Mouse (Mus musculus) adrenal gland, adult 18-20 months (tissue): ENCODE measurements around the gene Prss27. TPM values are rescaled to one million over a fixed set of nuclear protein-coding genes. Genes with fewer than 3 reads are reported as not detected.
"Not testable (repeated sequence)": the region's sequence is repeated elsewhere in the genome, so short reads cannot be mapped to it uniquely, and the experiment has no call there.

Source experiments
- DNase-seq, 2 experiments: peaks; one replicate each; pipeline ENCODE4 v3.0.0; 2021 to 2022; ENCODE audit warnings: low spot score in 2 of 2
- total RNA-seq, 2 experiments: library from RNA; stranded (reverse); gene quantifications; 1 replicate in 1 of 2; 2 replicates in 1 of 2; pipeline ENCODE4 v1.2.3; 2021

Prss27 gene
- total RNA-seq, 2 experiments from 2014 or later = 0.23 to 1.3 TPM

- DNase-seq = no peak
These were observed 8.5 kb upstream of the Prss27 start for GRCm38 (mm10) chr17:24029477-24029876.

GRCm38 (mm10) chr17:24030551-24030950 is 7.4 kb upstream of the Prss27 start:
- no peak for DNase-seq

GRCm38 (mm10) chr17:24035087-24035486 is 2.9 kb upstream of the Prss27 start:
- DNase-seq = no peak

GRCm38 (mm10) chr17:24036954-24037353 is 990 bp upstream of the Prss27 start:
- no peak for DNase-seq

- DNase-seq = no peak
These were observed 584 bp upstream of the Prss27 start for GRCm38 (mm10) chr17:24037360-24037759.

GRCm38 (mm10) chr17:24044482-24044881 is 6.5 kb downstream of the Prss27 start:
- DNase-seq = no peak

GRCm38 (mm10) chr17:24045608-24046007 is 7.7 kb downstream of the Prss27 start:
- no peak for DNase-seq

GRCm38 (mm10) chr17:24046026-24046425 is 8.1 kb downstream of the Prss27 start:
- DNase-seq = no peak

GRCm38 (mm10) chr17:24048053-24048452 is 10.1 kb downstream of the Prss27 start:
- DNase-seq = no peak

GRCm38 (mm10) chr17:24049008-24049407 is 11.1 kb downstream of the Prss27 start:
- DNase-seq = no peak

- DNase-seq = no peak
These were observed 19.0 kb downstream of the Prss27 start for GRCm38 (mm10) chr17:24056636-24057625.

- DNase-seq = no peak
These were observed 19.8 kb downstream of the Prss27 start for GRCm38 (mm10) chr17:24057730-24058245.

GRCm38 (mm10) chr17:24062459-24063155 is 24.7 kb downstream of the Prss27 start:
- DNase-seq = no peak

- DNase-seq = no peak
These were observed 30.3 kb downstream of the Prss27 start for GRCm38 (mm10) chr17:24068271-24068670.

- DNase-seq = no peak
These were observed 31.6 kb downstream of the Prss27 start for GRCm38 (mm10) chr17:24069531-24069930.

GRCm38 (mm10) chr17:24072919-24073696 is 35.2 kb downstream of the Prss27 start, which contains the start of gene Kctd5:
Gene Kctd5 (minus strand): TSS chr17:24073485.
- DNase-seq = peak; percentile 93

GRCm38 (mm10) chr17:24077101-24077500 is 39.2 kb downstream of the Prss27 start:
- DNase-seq = no peak

GRCm38 (mm10) chr17:24084593-24084992 is 46.6 kb downstream of the Prss27 start:
- no peak for DNase-seq

GRCm38 (mm10) chr17:24086399-24086798 is 48.5 kb downstream of the Prss27 start:
- not testable (repeated sequence) for DNase-seq

- DNase-seq = no peak
These were observed 52.6 kb downstream of the Prss27 start for GRCm38 (mm10) chr17:24090575-24090974.
